Mouse (Mus musculus): ENCODE results near the gene Prune1.

The Prune1 gene

DNA sequence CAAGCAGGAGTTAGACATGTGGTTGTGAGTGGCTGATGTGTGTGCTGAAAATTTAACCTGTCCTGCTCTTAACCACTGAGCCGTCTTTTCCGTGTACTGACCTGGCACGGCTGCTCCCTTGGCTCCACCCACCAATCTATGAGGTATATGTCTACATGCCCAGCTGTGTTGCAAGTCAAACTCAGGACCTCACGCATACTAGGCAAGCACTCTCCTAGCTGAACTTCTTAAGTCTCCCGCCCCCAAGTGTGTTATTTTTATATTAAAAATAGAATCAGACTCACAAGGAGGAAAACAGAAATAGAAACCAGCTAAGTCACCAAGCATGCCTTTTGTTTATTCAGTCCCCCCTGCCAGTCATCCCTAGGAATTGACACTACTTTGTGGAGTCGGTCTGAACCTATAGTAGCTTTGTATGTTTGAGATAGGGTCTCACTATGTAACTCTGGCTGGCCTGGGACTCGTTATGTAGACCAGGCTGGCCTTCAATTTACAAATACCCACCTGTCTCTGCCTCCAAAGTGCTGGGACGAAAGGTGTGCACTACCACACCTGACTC is 44.3 kb downstream of the Prune1 start:
- DNase-seq (ENCODE audit: low read depth) = peak; percentile 84

DNA sequence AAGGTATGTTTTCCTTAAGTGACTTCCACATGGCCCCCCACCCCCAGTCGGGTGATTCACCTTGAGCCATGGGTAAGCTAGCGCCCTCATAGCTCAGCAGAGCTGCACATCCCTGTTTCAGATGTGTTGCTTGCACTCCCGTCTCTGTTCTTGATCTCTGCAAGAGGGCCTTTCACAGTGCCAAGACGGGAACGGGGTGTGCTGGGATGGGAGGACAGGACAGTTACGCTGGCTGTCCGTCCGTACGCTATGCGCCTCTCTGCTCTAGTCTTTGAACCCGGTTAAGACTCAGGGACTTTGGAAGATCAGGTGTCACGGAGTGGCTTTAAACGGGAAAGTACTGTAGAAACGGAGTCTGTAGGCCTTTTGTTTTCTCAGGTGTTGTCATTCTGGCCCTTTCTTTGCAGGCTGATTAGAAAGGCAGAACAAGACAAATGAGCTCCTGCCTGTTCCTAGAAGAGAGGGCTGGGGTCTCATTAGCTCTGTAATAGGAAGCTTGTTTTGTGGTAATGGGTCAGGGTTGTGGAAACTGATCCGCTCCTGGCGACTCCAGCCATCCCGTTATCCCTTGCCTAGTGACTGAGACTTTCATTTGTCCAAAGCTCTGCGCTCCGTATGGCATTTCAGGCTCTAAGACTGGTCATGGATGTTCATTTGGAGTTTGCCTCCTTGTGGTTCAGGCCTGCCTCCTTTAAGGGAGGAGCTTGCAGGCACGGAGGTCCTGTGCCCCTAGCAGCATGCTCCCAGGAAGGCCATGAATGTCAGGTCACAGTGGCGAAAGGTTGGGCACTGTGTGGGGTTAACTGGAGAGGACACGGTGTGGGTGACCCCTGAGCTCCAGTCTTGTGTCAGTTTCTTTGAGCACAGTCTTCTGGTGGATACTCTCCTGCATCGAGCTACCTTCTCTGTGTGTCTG is 46.2 kb downstream of the Prune1 start:
- no peak for DNase-seq (ENCODE audit: low read depth)

DNA sequence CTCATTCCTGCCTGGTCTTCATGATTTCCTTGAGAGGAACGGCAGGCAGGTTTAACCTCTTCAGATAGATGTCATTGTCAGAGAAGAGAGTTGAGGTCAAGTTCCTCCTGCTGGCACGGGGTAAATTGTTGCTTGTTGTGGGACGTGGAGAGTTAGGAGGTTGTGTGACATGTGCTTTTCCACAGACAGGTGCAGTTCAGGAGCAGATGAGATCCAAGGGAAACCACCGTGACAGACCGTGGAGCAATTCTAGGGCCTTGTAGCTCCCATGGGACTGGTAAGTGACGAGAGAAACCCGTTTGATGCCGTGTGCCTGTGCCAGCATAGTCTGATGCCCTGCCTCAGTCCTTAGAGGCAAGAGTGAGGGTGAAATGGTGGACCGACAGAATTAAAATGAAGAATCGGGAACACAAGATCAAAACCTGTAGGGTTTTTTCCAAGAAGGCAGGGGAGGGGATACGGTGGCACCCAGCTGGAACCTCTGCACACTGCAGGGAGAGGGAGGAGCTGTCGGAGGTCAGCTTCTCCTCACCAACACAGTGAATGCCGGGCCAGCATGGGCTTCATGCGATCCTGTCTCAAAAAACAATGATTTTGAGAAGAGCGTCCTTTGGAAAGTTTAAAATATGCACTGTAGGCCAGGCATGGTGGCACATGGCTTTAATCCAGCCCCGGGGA is 48.4 kb downstream of the Prune1 start:
- no peak for DNase-seq (ENCODE audit: low read depth)

DNA sequence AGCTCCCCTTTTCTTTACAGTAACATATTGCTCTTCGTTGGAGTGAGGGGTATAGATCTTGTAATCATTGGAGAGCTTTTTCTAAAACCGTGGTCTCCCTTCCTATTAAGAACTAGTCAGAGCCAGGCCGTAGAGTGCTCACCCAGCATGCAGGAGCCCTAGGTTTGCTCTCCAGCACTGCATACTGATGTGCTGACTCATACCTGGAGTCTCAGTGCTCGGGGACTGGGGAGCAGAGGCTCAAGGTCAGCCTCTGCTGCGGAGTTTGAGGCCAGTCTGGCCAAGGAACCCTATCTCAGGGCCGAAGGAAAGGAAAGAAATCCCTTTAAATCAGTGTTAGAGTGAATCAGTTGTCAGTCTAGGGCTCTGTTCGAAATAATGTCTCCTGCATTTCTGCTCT is 49.1 kb downstream of the Prune1 start:
- DNase-seq (ENCODE audit: low read depth) = peak; percentile 86

DNA sequence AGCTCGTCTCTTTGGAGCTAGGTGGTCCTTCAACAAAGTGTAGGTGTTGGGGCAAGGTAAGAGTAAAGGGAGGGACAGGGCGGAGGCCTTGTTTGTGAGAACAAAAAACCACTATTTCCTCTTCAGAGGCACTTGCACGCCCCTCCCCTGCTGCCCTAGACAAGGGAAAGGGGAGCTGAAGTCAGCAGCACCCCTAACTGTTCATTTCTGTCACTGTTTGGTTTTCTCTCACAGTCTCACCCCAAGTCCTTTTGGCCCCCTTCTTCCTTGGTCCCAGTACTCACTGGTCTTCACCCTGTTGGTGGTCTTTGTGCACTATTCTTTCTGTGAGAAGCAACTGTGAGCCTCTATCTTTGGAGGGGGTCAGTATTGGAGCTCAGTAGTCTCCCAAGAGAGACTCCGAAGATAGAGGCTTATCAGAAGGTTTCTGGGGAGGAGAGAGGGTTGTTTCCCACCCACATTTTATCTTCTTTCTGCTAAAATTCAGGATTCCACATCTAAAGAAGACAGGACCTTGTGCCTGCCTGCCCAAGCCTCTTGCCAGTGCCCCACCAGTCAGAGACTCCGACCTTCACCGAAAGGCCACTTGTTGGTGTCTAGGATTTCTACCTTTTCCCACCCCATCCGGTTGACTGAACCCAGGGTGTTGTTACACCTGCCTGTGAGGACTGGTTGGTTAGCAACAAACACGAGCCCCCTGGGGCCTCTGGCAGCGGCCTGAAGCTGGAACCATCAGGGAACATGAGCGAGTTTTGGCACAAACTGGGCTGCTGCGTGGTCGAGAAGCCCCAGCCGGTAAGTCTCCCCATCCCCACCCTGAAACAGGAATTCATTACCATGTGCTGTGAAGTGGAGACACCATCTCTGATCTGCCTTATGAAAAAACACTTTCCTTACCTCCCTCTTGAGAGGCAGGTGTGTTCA is 50.3 kb downstream of the Prune1 start, which contains the start of gene Mllt11:
TSS of gene Mllt11 (minus strand) at position 874 of the 924 bp plus-strand sequence.
- DNase-seq (ENCODE audit: low read depth) = no peak

DNA sequence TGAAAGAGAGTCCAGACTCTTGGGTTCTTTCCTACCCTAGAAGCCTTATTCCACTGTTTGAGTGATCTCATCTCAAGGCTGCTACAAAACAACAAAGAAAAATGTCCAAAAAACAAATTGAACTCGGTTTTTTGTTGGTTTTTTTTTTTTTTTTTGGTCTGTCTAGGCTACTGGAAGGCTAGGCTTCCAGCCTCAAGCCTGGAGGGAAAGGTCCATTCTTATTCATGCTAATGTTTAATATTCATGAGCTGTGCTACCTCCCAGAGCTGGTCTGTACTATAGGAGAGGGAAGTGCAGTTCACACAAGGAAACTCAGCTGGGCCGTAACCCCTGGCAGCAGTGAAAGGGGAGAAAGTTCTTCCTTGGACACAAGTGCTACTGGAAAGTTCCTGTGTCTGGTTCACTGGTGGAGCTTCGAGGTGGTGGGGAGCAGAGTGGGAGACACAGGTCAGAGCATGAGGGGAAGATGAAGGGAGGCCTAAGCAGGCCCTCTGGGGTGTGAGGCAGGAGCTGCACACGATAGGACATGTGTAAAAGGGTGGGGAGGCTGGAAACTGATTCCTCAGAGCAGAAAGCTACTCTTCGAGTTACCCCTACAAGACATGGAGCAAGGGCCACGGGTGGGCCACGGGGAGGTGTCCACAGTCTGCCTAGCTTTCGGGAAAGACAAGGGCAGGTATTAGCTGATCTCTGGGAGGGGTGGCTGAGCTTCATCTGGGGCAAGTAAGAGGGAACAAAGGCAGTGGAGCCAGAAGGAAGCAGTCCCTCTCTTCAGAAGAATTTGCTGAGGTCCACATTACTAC is 51.2 kb downstream of the Prune1 start:
- DNase-seq (ENCODE audit: low read depth) = no peak

DNA sequence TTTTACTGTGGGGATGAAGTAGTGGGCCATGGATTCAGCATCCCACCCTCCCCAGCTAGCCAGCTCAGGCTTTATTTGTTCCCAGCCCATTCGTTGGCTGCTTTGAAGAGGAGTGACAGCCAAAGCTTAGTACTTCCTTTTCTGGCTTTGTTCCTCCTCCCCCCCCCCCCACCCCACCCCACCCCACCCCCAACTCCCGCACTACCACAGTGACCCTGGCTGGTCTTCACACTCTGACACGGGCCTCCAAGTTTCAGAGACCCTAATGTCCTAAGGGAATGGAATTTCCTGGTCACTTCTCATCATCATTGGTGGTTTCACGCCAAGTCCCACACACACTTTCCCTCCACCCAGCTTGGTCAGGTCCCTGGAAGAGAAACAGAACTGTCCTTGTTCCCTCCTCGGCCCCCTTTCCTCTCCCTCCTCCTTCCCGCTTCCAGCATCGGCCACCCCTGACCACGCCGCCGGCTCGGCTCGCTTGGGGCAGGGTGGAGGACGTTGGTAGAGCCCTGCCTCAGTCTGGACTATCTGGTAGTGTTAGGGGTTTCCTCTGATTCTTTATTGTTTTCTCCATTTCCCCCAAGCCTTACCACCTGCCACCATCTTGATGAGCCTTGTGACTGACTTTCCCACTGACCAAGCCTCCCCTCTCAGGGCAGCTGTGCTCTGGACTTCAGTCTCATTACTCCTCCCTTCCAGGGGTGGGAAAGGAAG is 51.9 kb downstream of the Prune1 start:
- peak; percentile 72 for DNase-seq (ENCODE audit: low read depth)

DNA sequence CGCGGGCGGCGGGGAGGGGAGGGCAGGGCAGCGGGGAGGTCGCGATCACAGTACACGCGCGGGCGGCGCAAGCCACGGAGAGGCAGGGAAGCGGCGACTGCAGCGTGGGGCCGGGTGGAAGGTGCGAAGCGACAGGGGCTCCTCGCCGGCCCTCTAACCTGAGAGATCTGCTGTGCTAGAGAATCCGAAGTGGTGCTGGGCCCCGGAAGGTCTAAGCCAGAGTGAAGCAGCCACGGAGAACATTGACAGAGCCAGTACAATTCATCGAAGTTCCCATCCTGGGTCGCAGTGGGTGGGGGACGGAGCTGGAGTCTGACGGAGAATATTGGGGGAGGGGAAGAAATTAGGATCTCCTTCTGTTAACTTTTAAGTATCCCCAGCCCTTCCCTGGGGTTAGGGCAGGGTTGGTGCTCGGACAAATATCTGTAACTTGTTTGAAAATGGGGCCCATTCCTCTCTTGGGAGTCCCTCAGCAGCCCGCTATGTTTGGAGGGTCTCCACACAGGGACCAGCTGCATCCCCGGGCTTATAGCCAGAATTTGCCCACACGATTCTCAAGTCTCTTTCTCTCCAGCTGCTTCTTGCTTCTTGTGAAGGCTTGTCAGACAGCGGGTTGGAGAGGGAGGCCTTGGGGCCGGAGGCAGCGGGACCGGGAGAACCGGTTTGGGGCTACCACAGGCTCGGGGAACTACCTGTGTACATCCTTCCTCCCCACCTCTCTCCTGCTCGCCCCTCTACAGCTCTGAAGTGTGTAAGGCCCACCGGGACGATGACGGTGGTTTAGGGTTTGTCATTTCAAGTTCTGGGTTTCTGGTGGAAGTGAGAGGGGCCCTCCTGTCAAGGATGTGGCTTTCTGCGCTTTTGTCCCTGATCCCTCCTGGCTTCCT is 52.7 kb downstream of the Prune1 start:
- peak; percentile 33 for DNase-seq (ENCODE audit: low read depth)

DNA sequence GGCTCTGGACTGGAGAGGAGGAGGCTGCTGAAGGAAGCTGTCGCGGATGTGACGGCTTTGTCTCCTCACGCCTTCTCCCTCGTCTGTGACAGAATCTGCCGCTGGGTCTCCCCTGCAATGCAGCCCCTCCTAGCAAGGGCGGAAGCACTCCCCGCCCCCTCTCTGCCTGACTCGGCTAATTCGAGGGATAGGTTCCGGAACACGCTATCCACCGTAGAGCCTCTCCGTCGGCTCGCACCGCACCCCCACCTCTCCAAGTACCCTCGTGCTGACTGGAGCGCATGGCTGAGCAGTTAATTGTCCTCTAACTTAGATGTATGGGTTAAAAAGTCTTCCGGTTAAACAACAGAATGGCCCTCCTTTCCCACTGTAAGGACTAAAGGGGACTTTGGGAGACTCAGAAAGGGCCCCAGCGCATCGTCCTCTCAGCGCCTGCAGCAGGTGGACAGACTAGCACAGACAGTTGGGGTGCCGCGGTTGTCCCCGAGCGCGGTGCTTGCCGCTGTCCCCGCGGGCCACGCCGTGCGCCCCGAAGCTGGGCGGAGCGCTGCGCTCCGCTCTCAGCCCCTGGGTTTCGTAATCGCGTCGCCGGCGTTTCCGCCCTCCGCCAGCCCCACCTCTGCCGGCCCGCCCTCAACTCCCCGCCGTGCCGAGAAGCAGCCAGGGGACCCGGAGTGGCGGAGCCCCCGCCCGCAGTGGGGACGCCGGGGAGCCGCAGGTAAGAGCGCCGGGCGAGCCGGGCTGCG is 53.6 kb downstream of the Prune1 start, which contains the start of gene Cdc42se1:
TSS of gene Cdc42se1 (plus strand) at position 585 of the 746 bp plus-strand sequence.
- DNase-seq (ENCODE audit: low read depth) = peak; percentile 86

DNA sequence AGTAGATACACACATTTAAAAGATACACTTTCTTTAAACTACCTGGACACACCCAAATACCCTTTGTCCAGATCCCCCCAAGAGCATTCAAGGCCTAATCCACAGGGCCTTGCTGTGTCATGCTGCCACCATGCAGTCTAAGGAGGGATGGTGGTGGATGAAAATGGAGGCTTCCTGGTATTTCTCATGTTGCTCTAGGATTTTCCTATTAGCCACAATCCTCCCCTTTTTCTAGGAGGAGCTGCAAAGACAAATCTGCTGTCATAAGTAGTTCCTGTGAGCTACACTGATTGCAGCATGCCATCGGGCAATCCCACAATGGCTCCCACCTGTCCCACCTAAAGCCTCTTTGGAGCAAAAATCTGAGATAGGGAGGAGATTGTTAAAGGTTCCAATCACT is 54.7 kb downstream of the Prune1 start:
- peak; percentile 51 for DNase-seq (ENCODE audit: low read depth)

DNA sequence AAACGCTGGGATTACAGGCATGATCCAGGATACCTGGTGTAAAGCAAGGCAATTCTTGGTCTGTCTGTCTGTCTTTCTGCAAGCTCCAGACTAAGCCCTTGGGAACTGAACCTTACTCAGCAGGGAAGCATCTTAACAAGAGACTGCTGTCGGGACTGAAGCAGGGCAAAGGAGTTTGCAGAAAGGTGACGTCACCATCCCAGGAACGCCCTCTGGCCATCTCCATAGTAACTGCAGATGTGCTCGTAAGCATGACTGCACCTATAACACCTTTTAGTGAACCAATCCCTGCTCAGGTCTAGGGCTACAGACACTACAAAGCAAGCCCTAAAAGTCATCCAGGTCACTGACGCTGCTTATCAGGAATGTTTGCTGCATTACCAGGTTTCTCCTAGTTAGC is 57.6 kb downstream of the Prune1 start:
- DNase-seq (ENCODE audit: low read depth) = peak; percentile 50

DNA sequence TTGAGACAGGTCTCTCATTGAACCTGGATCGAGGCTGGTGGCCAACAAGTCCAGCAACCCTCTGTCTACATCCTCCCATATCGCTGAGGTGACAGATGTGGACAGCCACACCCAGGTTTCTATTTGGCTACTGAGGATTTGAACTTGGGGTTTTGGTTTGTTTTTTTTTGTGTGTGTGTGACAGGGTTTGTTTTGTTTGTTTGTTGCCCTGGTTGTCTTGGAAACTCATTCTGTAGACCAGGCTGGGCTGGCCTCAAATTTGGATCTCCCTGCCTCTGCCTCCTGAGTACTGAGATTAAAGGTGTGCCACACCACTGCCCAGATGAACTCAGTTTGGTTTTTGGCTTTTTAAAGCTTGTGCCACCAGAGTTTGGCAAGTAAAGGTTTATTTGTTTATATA is 58.8 kb downstream of the Prune1 start:
- no peak for DNase-seq (ENCODE audit: low read depth)

DNA sequence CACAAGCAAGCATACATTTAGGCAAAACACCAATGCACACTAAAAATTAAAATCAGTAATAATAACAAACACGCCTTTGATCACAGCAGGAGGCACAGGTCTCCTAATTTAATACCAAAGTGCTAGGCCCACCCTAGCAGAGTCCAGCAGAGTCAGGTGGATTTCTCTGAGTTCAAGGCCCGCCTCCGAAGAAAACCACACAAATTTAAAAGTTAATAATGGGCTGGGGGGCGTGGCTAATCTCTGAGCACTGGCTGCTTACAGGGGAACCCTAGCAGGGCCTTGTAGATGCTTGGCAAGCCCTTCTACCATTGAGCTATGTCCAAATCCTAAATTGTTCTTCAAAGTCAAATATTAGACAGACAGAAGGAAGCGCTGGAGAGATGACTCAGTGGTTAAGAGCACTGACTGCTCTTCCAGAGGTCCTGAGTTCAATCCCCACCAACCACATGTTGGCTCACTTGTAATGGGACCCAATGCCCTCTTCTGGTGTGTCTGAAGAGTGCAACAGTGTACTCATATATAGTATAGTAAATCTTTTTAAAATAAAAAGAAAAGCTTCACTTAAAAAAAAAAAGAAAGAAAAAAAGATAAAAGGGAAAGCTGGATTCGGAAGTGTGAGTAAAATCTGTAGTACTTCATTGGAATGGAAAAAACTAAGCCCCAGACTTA is 63.3 kb downstream of the Prune1 start:
- DNase-seq (ENCODE audit: low read depth) = peak; percentile 73

DNA sequence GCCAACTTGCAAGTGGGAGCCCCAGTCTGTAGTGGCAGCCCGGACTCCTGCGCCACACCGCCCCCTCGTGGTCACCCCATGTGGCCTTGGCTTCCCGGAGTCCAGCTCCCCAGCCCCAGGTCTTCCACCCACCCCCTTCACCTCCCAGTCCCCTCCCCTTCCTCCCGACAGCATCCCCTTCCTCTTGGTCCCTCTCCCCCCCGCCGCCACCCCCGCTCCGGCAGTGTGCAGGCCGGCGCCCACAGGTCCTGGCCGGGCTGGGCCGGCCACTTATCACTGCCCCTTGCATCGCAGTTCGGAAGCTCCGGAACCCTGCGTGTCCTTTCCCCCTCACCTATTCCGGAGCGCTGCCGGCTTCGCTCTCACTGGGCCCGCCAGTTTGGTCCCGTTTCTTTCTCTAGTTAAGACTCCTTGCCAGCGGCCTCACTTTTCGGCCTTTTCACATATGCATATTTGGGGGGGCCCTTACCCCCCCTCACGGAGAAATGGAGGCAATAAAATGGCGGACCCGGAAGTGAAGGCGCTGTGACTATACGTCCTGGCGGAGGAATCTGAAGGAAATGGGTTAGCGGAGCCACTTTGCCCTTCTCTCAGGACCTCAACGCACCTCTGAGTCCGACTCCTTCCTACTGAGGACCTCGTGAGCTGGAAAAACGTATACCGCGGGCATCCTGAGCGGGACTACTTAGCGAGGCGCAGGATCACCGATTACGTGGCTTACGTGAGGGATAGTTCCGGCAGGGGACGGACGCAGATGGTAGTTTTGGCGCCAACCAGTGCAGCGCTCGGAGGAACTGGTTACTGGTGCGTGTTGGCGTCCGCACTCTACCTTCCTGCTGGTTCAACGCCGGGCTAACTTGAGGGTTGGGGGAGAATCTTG is 64.4 kb downstream of the Prune1 start, which contains the start of gene Gabpb2:
TSS of gene Gabpb2 (minus strand) at position 662 of the 880 bp plus-strand sequence.
- peak; percentile 97 for DNase-seq (ENCODE audit: low read depth)

DNA sequence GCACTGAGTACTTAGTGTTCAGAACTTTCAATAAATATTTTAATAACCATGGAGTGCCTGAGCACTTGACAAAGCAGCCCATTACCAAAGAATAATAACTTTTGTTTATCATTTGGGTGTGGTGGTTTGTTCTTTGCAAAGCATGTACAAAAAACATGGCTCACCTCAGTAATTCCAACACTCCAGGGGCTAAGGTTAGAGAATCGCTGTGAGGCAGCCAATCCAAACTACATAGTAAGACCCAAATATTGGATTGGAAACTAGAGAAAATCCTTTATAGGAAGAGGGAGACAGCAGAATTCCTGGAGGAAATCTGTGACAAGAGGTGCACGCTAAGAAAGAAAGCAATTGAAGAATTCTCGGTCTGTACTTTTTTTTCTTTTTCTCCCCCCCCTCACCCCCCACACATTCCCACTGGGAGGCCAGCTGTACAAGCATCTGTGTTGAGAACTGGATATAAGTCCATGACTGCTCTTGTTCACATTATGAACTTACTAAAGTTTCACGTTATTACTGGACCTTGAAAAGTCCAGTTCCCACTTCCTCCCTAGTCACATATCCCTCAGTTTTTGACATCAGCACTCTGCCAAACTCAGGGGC is 65.1 kb downstream of the Prune1 start:
- DNase-seq (ENCODE audit: low read depth) = no peak

DNA sequence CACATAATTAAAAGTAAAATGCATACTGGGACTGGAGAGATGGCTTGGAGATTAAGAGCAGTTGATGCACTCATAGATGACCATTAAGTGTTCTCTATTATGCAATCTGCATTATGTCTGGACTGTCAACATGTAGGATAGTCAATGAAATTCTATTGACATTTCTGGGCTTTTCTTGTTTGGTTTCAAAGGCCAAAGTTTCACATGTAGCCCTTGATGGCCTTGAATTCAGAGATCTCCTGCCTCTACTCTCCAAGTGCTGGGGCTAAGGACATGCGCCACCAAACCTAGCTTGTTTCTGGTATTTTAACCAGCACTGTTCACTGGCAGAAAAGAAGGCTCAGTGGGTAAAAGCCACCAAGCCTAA is 68.3 kb downstream of the Prune1 start:
- no peak for DNase-seq (ENCODE audit: low read depth)
